Comparison of ENCODE assay signal across 20 mouse cellular contexts in the genomic region with DNA sequence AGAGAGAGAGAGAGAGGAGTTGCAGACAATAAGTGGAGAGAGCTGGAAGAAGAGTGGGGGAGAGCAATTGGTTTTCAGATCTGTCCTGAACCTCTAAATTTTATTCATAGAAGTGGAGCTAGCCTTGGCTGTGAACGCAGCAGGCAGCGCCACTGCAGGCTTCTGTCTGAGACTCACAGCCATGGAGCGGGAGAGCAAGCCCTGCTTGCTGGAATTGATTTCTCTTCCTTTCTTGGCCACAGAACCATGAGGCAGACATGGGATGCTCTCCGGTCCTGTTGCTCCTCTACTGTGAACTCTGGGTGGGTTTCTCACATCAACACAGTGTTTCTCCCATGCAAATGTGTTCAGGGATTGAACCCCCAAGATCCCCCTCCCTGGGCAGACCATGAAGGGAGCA. TPM values are rescaled to one million over a fixed set of nuclear protein-coding genes. Genes with fewer than 3 reads are reported as not detected.
DNase-seq lines count a peak whose midpoint lies in the region; ATAC-seq and TF ChIP-seq lines count a peak whose summit lies in the region.
"Had no signal": no experiment of that assay in that cellular context is flagged by ENCODE, and none has a peak within 500 bp of the region (broad histone marks: within the 10 kb centered on the region; RNA-seq: fewer than 3 reads in every experiment).

No protein-coding gene starts in this region.

- no peaks in the 10 kb centered on the region for H3K9me3 ChIP-seq in heart, embryonic 10.5 days
- H3K9me3 ChIP-seq in forebrain, embryonic 13.5 days (replicated peaks): no peaks in the 10 kb centered on the region
- H3K9me3 ChIP-seq in hindbrain, embryonic 14.5 days (ENCODE audit: control insufficient read depth, low read length): no peaks in the 10 kb centered on the region
- H3K9me3 ChIP-seq in midbrain, embryonic 16.5 days (replicated peaks; ENCODE audit: control insufficient read depth, low read length, poor library complexity, severe bottlenecking): no peaks in the 10 kb centered on the region
- H3K9me3 ChIP-seq: heart, embryonic 13.5 days had no signal

- no peak for TF ChIP-seq CTCF in heart, adult 2 months (IDR thresholded peaks at IDR 0.05)

- intact Hi-C loops in heart, adult 2 months (cut with DNase I): no loop called here
- intact Hi-C loops in left cerebral cortex, postnatal 14 days (cut with DNase I): no loop called here

- peaks cover 45% of the 10 kb centered on the region for H3K27me3 ChIP-seq in heart, embryonic 10.5 days (ENCODE audit: insufficient read depth, poor library complexity, severe bottlenecking)
- H3K27me3 ChIP-seq in heart, adult 2 months (ENCODE audit: control insufficient read depth, insufficient read depth, low read length): no peaks in the 10 kb centered on the region
- 0 out of 2 replicates have a peak, but pooled peaks cover 3% of the 10 kb centered on the region for H3K27me3 ChIP-seq in forebrain, embryonic 13.5 days
- H3K27me3 ChIP-seq in hindbrain, embryonic 14.5 days (ENCODE audit: control insufficient read depth, insufficient read depth, low read length): no peaks in the 10 kb centered on the region
- no peaks in the 10 kb centered on the region for H3K27me3 ChIP-seq in midbrain, embryonic 16.5 days (ENCODE audit: control insufficient read depth, insufficient read depth, low read depth, low read length)

- TF ChIP-seq POLR2A in heart, adult 2 months (IDR thresholded peaks at IDR 0.05; ENCODE audit: insufficient read depth, low read depth, low read length): no peak

- WGBS in heart, embryonic 10.5 days: 76% methylated on average over 4 of the region's 4 CpGs
- WGBS in heart, adult 2 months: 83% methylated on average over 4 of the region's 4 CpGs
- WGBS in forebrain, embryonic 13.5 days: 68% methylated on average over 4 of the region's 4 CpGs
- WGBS in hindbrain, embryonic 14.5 days: 54% methylated on average over 4 of the region's 4 CpGs
- WGBS in midbrain, embryonic 16.5 days: 49% methylated on average over 4 of the region's 4 CpGs

- H3K4me3 ChIP-seq in heart, embryonic 10.5 days: no peak overlapping the region
- H3K4me3 ChIP-seq in heart, adult 2 months: no peak overlapping the region
- H3K4me3 ChIP-seq in forebrain, embryonic 13.5 days: no peak overlapping the region
- H3K4me3 ChIP-seq in hindbrain, embryonic 14.5 days (replicated peaks; ENCODE audit: low read length): no peak overlapping the region
- no peak overlapping the region for H3K4me3 ChIP-seq in midbrain, embryonic 16.5 days (ENCODE audit: low read depth, low read length)
- H3K4me3 ChIP-seq: gastrocnemius, adult 2 months; heart, embryonic 13.5 days; layer of hippocampus, adult 2 months; myocyte had no signal

- no peaks in the 10 kb centered on the region for H3K36me3 ChIP-seq in heart, embryonic 10.5 days
- H3K36me3 ChIP-seq in heart, adult 2 months (ENCODE audit: control insufficient read depth, insufficient read depth, low read length): no peaks in the 10 kb centered on the region
- no peaks in the 10 kb centered on the region for H3K36me3 ChIP-seq in forebrain, embryonic 13.5 days (ENCODE audit: poor library complexity, severe bottlenecking)
- no peaks in the 10 kb centered on the region for H3K36me3 ChIP-seq in hindbrain, embryonic 14.5 days (replicated peaks; ENCODE audit: control insufficient read depth, insufficient read depth)
- H3K36me3 ChIP-seq in midbrain, embryonic 16.5 days (ENCODE audit: control insufficient read depth, insufficient read depth, low read length): no peaks in the 10 kb centered on the region
- H3K36me3 ChIP-seq: heart, embryonic 13.5 days had no signal

- no peak for TF ChIP-seq EP300 in heart, adult 2 months (IDR thresholded peaks at IDR 0.05; ENCODE audit: insufficient read depth, low read depth, low read length)

- H3K4me1 ChIP-seq in heart, embryonic 10.5 days: peaks cover 54% of the 10 kb centered on the region
- H3K4me1 ChIP-seq in heart, adult 2 months (ENCODE audit: control insufficient read depth, insufficient read depth, low read length): no peaks in the 10 kb centered on the region; the same call in 1 of the 2 replicates
- peaks cover 68% of the 10 kb centered on the region for H3K4me1 ChIP-seq in forebrain, embryonic 13.5 days
- H3K4me1 ChIP-seq in hindbrain, embryonic 14.5 days (replicated peaks; ENCODE audit: control insufficient read depth, insufficient read depth, low read length): peaks cover 22% of the 10 kb centered on the region
- peaks cover 12% of the 10 kb centered on the region; the same call in 1 of the 2 replicates for H3K4me1 ChIP-seq in midbrain, embryonic 16.5 days (ENCODE audit: control insufficient read depth, insufficient read depth, low read length)

- no peak for DNase-seq in heart, embryonic 10.5 days (ENCODE audit: low spot score)
- DNase-seq in heart, adult 2 months: no peak
- no peak for DNase-seq in hindbrain, embryonic 14.5 days (ENCODE audit: low spot score)
- DNase-seq in left cerebral cortex, postnatal 14 days (ENCODE audit: low spot score in 2 of 2): no peak
- DNase-seq: B cell, adult 2 months; cerebellum, adult 9-11 months; gastrocnemius, adult 2 months; kidney, adult 8-10 months; kidney, postnatal 14 days; left cerebral cortex, postnatal 4 days; lung, embryonic 14.5 days; lung, postnatal 36 days; thymus, postnatal 25 days had no signal

- H3K9ac ChIP-seq in heart, adult 2 months (ENCODE audit: low read depth, low read length): no peak overlapping the region
- H3K9ac ChIP-seq in forebrain, embryonic 13.5 days: no peak overlapping the region
- H3K9ac ChIP-seq in hindbrain, embryonic 14.5 days: no peak overlapping the region
- H3K9ac ChIP-seq in midbrain, embryonic 16.5 days (ENCODE audit: low read depth, low read length): no peak overlapping the region
- H3K9ac ChIP-seq: lung, embryonic 14.5 days had no signal

- no peaks in the 10 kb centered on the region for H3K79me2 ChIP-seq in heart, adult 2 months (replicated peaks; ENCODE audit: control insufficient read depth, insufficient read depth, low read length)

- no peak overlapping the region for H3K4me2 ChIP-seq in forebrain, embryonic 13.5 days
- no peak overlapping the region for H3K4me2 ChIP-seq in hindbrain, embryonic 14.5 days (replicated peaks)
- H3K4me2 ChIP-seq in midbrain, embryonic 16.5 days (ENCODE audit: low read length): no peak overlapping the region
- H3K4me2 ChIP-seq: heart, embryonic 13.5 days; liver, embryonic 11.5 days; lung, embryonic 14.5 days had no signal

- no peak for ATAC-seq in forebrain, embryonic 13.5 days
- ATAC-seq in hindbrain, embryonic 14.5 days (ENCODE audit: low FRiP score): no peak
- no peak for ATAC-seq in midbrain, embryonic 16.5 days
- no peak for ATAC-seq in activated CD4-positive, CD25-positive, alpha-beta regulatory T cell, adult 4 months

- peak overlapping the region; percentile 81 for H3K27ac ChIP-seq in heart, embryonic 10.5 days
- no peak overlapping the region for H3K27ac ChIP-seq in heart, adult 2 months
- H3K27ac ChIP-seq in forebrain, embryonic 13.5 days: peak overlapping the region; percentile 94
- peak overlapping the region; percentile 43; the same call in 1 of the 2 replicates for H3K27ac ChIP-seq in hindbrain, embryonic 14.5 days
- H3K27ac ChIP-seq in midbrain, embryonic 16.5 days (ENCODE audit: low read length): peak overlapping the region; percentile 51
- H3K27ac ChIP-seq: gastrocnemius, adult 2 months; layer of hippocampus, adult 2 months had no signal

RNA-seq across cellular contexts. Expression of gene Aldh1b1, which starts 44.7 kb away (rescaled TPM):
- 46.1 and 80.9 TPM in 2 replicates for polyA plus RNA-seq in heart, embryonic 10.5 days (2016; fragmentation: Nextera tagmentation; extraction: Ambion mirVana)
- 10 to 100 TPM; 12.3 to 12.7 TPM for total RNA-seq in heart, adult 2 months (2021)
- 18.9 and 22.2 TPM in 2 replicates for polyA plus RNA-seq in heart, adult 2 months (2012; rRNA removed)
- 14.7 and 17.6 TPM in 2 replicates for polyA plus RNA-seq in forebrain, embryonic 13.5 days (2015; fragmentation: Nextera tagmentation; extraction: Ambion mirVana)
- polyA plus RNA-seq in hindbrain, embryonic 14.5 days (2014; fragmentation: Nextera tagmentation; extraction: Ambion mirVana): 9.6 and 10.8 TPM in 2 replicates
- polyA plus RNA-seq in midbrain, embryonic 16.5 days (2015; fragmentation: Nextera tagmentation; extraction: Ambion mirVana): 22.7 and 24.2 TPM in 2 replicates
- 10 to 100 TPM in 1 of 2 experiments, 1 to 10 TPM in 1; 9.6 to 10.5 TPM for total RNA-seq in left cerebral cortex, postnatal 14 days (2021)
- polyA plus RNA-seq in activated CD4-positive, CD25-positive, alpha-beta regulatory T cell, adult 4 months (2017; shearing (Covaris generic)): 10 to 100 TPM in 1 of 2 experiments, 1 to 10 TPM in 1; 3.0 to 10.2 TPM
